ENCODE assay signal across 13 mouse cellular contexts in the genomic region with DNA sequence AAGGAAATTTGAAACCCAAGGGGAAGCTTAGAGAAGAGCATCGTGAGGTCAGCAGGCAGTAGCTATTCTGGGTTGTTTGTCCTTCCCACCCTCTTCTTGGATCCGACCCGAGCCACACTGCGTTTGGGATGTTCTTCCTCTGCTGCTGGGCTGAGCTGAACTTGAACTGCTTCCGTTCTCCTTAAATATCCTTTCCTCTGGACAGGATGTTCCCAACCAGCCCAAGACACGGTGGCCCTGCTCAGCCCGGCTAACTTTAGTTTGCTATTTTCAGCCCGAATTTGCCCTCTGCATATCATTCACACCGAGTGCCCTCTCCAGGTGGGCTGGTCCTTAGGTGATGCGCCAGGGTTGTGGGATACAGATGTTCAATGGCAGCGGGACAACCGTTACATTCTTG. TPM values are rescaled to one million over a fixed set of nuclear protein-coding genes. Genes with fewer than 3 reads are reported as not detected.
A peak's percentile ranks its signal among the peaks of the same experiment; 100 is the strongest.
DNase-seq lines count a peak whose midpoint lies in the region; ATAC-seq and TF ChIP-seq lines count a peak whose summit lies in the region.
"Had no signal": no experiment of that assay in that cellular context is flagged by ENCODE, and none has a peak within 500 bp of the region (broad histone marks: within the 10 kb centered on the region; RNA-seq: fewer than 3 reads in every experiment).

No protein-coding gene starts in this region.

- WGBS in lung, adult 2 months = 36% methylated on average over 12 of the region's 12 CpGs
- WGBS in midbrain, embryonic 11.5 days = 72% methylated on average over 12 of the region's 12 CpGs

- H3K4me2 ChIP-seq in midbrain, embryonic 11.5 days = no peak overlapping the region
- H3K4me2 ChIP-seq: neural tube, embryonic 13.5 days had no signal

- DNase-seq in adrenal gland, adult (ENCODE audit: inconsistent age in 2 of 2, low spot score in 1 of 2) = peak; percentile 61 to 68
- no peak for DNase-seq in adrenal gland, postnatal 4 days (ENCODE audit: low spot score in 2 of 2)
- DNase-seq in adrenal gland, postnatal 36 days = peak; percentile 51 to 55
- peak; percentile 67 for DNase-seq in heart, postnatal 14 days
- no peak for DNase-seq in lung, adult 2 months
- DNase-seq in midbrain, embryonic 11.5 days (ENCODE audit: low spot score, missing footprints) = no peak
- DNase-seq in urinary bladder, postnatal 25 days (ENCODE audit: low spot score) = no peak
- DNase-seq in B cell, adult 2 months = no peak
- DNase-seq: cerebellum, postnatal 36 days; left cerebral cortex, postnatal 4 days had no signal

- H3K4me1 ChIP-seq in lung, adult 2 months (ENCODE audit: control insufficient read depth, insufficient read depth, low read length) = peaks cover 3% of the 10 kb centered on the region; the same call in 1 of the 2 replicates
- no peaks in the 10 kb centered on the region for H3K4me1 ChIP-seq in midbrain, embryonic 11.5 days (ENCODE audit: control insufficient read depth, insufficient read depth, low read length)
- H3K4me1 ChIP-seq: neural tube, embryonic 13.5 days had no signal

- no peak for TF ChIP-seq CTCF in lung, adult 2 months (IDR thresholded peaks at IDR 0.05; ENCODE audit: insufficient read depth, low read length)

- TF ChIP-seq POLR2A in lung, adult 2 months (IDR thresholded peaks at IDR 0.05; ENCODE audit: borderline replicate concordance, extremely low read depth, low read depth, low read length) = peak; percentile 24; the same call in 1 of the 2 replicates

- no peak for ATAC-seq in midbrain, embryonic 11.5 days (ENCODE audit: low FRiP score)
- ATAC-seq: intestine, embryonic 16.5 days had no signal

- intact Hi-C loops in heart, postnatal 14 days (cut with DNase I) = loop anchor here (5.0 kb wide), 1 partner anchor 56 kb away; a partner anchor contains a TSS

- no peaks in the 10 kb centered on the region for H3K36me3 ChIP-seq in midbrain, embryonic 11.5 days (ENCODE audit: control insufficient read depth, insufficient read depth, low read length)
- H3K36me3 ChIP-seq: G1E; neural tube, embryonic 13.5 days had no signal

- H3K9ac ChIP-seq in midbrain, embryonic 11.5 days (ENCODE audit: low read length) = no peak overlapping the region
- H3K9ac ChIP-seq: neural tube, embryonic 13.5 days had no signal

- H3K27ac ChIP-seq in midbrain, embryonic 11.5 days (ENCODE audit: low read depth, low read length) = no peak overlapping the region
- H3K27ac ChIP-seq: neural tube, embryonic 13.5 days had no signal

- H3K4me3 ChIP-seq in lung, adult 2 months (replicated peaks; ENCODE audit: extremely low read depth, low read depth, low read length) = no peak overlapping the region
- no peak overlapping the region for H3K4me3 ChIP-seq in midbrain, embryonic 11.5 days (ENCODE audit: low read depth, low read length)
- H3K4me3 ChIP-seq: neural tube, embryonic 13.5 days had no signal

- H3K9me3 ChIP-seq in midbrain, embryonic 11.5 days (ENCODE audit: control insufficient read depth, low read length) = no peaks in the 10 kb centered on the region
- H3K9me3 ChIP-seq: G1E; neural tube, embryonic 13.5 days had no signal

- no peaks in the 10 kb centered on the region for H3K27me3 ChIP-seq in midbrain, embryonic 11.5 days (ENCODE audit: control insufficient read depth, insufficient read depth, low read length)
- H3K27me3 ChIP-seq: neural tube, embryonic 13.5 days had no signal

RNA-seq across cellular contexts. Expression of a gene that starts 37.3 kb away (rescaled TPM):
- total RNA-seq in adrenal gland, postnatal 4 days (2021) = 10 to 100 TPM; 61.4 to 61.9 TPM
- 10 to 100 TPM; 47.9 to 53.4 TPM for total RNA-seq in adrenal gland, postnatal 36 days (2021)
- 10 to 100 TPM; 52.0 to 52.5 TPM for total RNA-seq in heart, postnatal 14 days (2021)
- 25.3 and 29.8 TPM in 2 replicates for polyA plus RNA-seq in lung, adult 2 months (2012; rRNA removed)
- polyA plus RNA-seq in midbrain, embryonic 11.5 days (2014; fragmentation: Nextera tagmentation; extraction: Ambion mirVana) = 43.1 and 45.6 TPM in 2 replicates

RNA-seq across cellular contexts. Expression of a gene that starts 56.3 kb away (rescaled TPM):
- 10 to 100 TPM; 33.8 to 37.8 TPM for total RNA-seq in adrenal gland, postnatal 4 days (2021)
- total RNA-seq in adrenal gland, postnatal 36 days (2021) = 10 to 100 TPM; 24.6 to 42.8 TPM
- total RNA-seq in heart, postnatal 14 days (2021) = 10 to 100 TPM; 28.7 to 31.5 TPM
- 35.3 and 40.3 TPM in 2 replicates for polyA plus RNA-seq in lung, adult 2 months (2012; rRNA removed)
- polyA plus RNA-seq in midbrain, embryonic 11.5 days (2014; fragmentation: Nextera tagmentation; extraction: Ambion mirVana) = 16.1 and 17.4 TPM in 2 replicates

Comparison
In these comparisons a context has a peak if more than half of its experiments do, and no peak if none do; other contexts are left out.
1. DNase-seq: peak in adrenal gland, adult (2 of 2), adrenal gland, postnatal 36 days (2 of 2) and heart, postnatal 14 days (2 of 2); none in adrenal gland, postnatal 4 days (0 of 2), lung, adult 2 months (single experiment), midbrain, embryonic 11.5 days (single experiment), urinary bladder, postnatal 25 days (single experiment) and B cell, adult 2 months (0 of 2).